Mouse (Mus musculus): ENCODE measurements around the gene Pik3ap1. TPM values are rescaled to one million over a fixed set of nuclear protein-coding genes. Genes with fewer than 3 reads are reported as not detected.

Gene Pik3ap1
- polyA plus RNA-seq, 1 experiment: not detected

- no peaks in the 10 kb centered on the region for H3K79me2 ChIP-seq (ENCODE audit: control insufficient read depth, insufficient read depth)
- H3K36me3 ChIP-seq (ENCODE audit: control insufficient read depth, insufficient read depth): no peaks in the 10 kb centered on the region
- no peak overlapping the region for H3K4me2 ChIP-seq (ENCODE audit: low read depth)
- no peak overlapping the region for H3ac ChIP-seq (ENCODE audit: control insufficient read depth, insufficient read length)
- no peak overlapping the region for H3K4me3 ChIP-seq
- TF ChIP-seq MYOG (IDR thresholded peaks at IDR 0.05; ENCODE audit: control insufficient read depth in 1 of 3, insufficient read depth in 1 of 3, insufficient read length in 2 of 3, low read depth in 2 of 3) (no peak), SRF (IDR thresholded peaks at IDR 0.05; ENCODE audit: control insufficient read depth, insufficient read length, low read depth) (no peak), POLR2AphosphoS2 (IDR thresholded peaks at IDR 0.05; ENCODE audit: insufficient read length, low read depth) (no peak), POLR2A (IDR thresholded peaks at IDR 0.05; ENCODE audit: insufficient read length, low read depth) (no peak), REST (IDR thresholded peaks at IDR 0.05; ENCODE audit: insufficient read depth, insufficient read length) (no peak), TCF3 (IDR thresholded peaks at IDR 0.05; ENCODE audit: insufficient read length, low read depth) (no peak), MAX (IDR thresholded peaks at IDR 0.05; ENCODE audit: low read depth) (no peak), E2F4 (IDR thresholded peaks at IDR 0.05; ENCODE audit: insufficient read depth) (no peak), USF1 (IDR thresholded peaks at IDR 0.05; ENCODE audit: low read depth) (no peak), TCF12 (IDR thresholded peaks at IDR 0.05; ENCODE audit: insufficient read depth, poor library complexity, severe bottlenecking) (no peak), CEBPB (IDR thresholded peaks at IDR 0.05; ENCODE audit: insufficient read depth, poor library complexity, severe bottlenecking) (no peak), MYOD1 (IDR thresholded peaks at IDR 0.05; ENCODE audit: control insufficient read depth in 1 of 3, insufficient read length in 2 of 3, low read depth in 2 of 3) (no peak)
- H3K27me3 ChIP-seq (ENCODE audit: control insufficient read depth, insufficient read depth, insufficient read length): peaks cover 9% of the 10 kb centered on the region
Measured at GRCm38 (mm10) chr19:41387262-41387661, 2.4 kb upstream of the Pik3ap1 start.

- TF ChIP-seq MYOD1 (IDR thresholded peaks at IDR 0.05; ENCODE audit: control insufficient read depth in 1 of 3, insufficient read length in 2 of 3, low read depth in 2 of 3) (no peak), CEBPB (IDR thresholded peaks at IDR 0.05; ENCODE audit: insufficient read depth, poor library complexity, severe bottlenecking) (no peak), MYOG (IDR thresholded peaks at IDR 0.05; ENCODE audit: control insufficient read depth in 1 of 3, insufficient read depth in 1 of 3, insufficient read length in 2 of 3, low read depth in 2 of 3) (no peak), POLR2A (IDR thresholded peaks at IDR 0.05; ENCODE audit: insufficient read length, low read depth) (no peak), MAX (IDR thresholded peaks at IDR 0.05; ENCODE audit: low read depth) (no peak), TCF12 (IDR thresholded peaks at IDR 0.05; ENCODE audit: insufficient read depth, poor library complexity, severe bottlenecking) (no peak), POLR2AphosphoS2 (IDR thresholded peaks at IDR 0.05; ENCODE audit: insufficient read length, low read depth) (no peak), USF1 (IDR thresholded peaks at IDR 0.05; ENCODE audit: low read depth) (no peak), SRF (IDR thresholded peaks at IDR 0.05; ENCODE audit: control insufficient read depth, insufficient read length, low read depth) (no peak), TCF3 (IDR thresholded peaks at IDR 0.05; ENCODE audit: insufficient read length, low read depth) (no peak), E2F4 (IDR thresholded peaks at IDR 0.05; ENCODE audit: insufficient read depth) (no peak), REST (IDR thresholded peaks at IDR 0.05; ENCODE audit: insufficient read depth, insufficient read length) (no peak)
- Histone ChIP-seq H3K36me3 (ENCODE audit: control insufficient read depth, insufficient read depth) (no peaks in the 10 kb centered on the region), H3K4me3 (no peak overlapping the region), H3K4me2 (ENCODE audit: low read depth) (no peak overlapping the region), H3ac (ENCODE audit: control insufficient read depth, insufficient read length) (no peak overlapping the region), H3K27me3 (ENCODE audit: control insufficient read depth, insufficient read depth, insufficient read length) (peaks cover 9% of the 10 kb centered on the region), H3K79me2 (ENCODE audit: control insufficient read depth, insufficient read depth) (no peaks in the 10 kb centered on the region)
Measured at GRCm38 (mm10) chr19:41384406-41384851, 473 bp downstream of the Pik3ap1 start.

GRCm38 (mm10) chr19:41382391-41382978 is 2.4 kb downstream of the Pik3ap1 start:
- H3K4me2 ChIP-seq (ENCODE audit: low read depth): no peak overlapping the region
- H3K4me3 ChIP-seq: no peak overlapping the region
- no peak for TF ChIP-seq POLR2A (IDR thresholded peaks at IDR 0.05; ENCODE audit: insufficient read length, low read depth)
- no peak for TF ChIP-seq MYOD1 (IDR thresholded peaks at IDR 0.05; ENCODE audit: control insufficient read depth in 1 of 3, insufficient read length in 2 of 3, low read depth in 2 of 3)
- TF ChIP-seq REST (IDR thresholded peaks at IDR 0.05; ENCODE audit: insufficient read depth, insufficient read length): no peak
- TF ChIP-seq MYOG (IDR thresholded peaks at IDR 0.05; ENCODE audit: control insufficient read depth in 1 of 3, insufficient read depth in 1 of 3, insufficient read length in 2 of 3, low read depth in 2 of 3): no peak
- no peak for TF ChIP-seq POLR2AphosphoS2 (IDR thresholded peaks at IDR 0.05; ENCODE audit: insufficient read length, low read depth)
- TF ChIP-seq CEBPB (IDR thresholded peaks at IDR 0.05; ENCODE audit: insufficient read depth, poor library complexity, severe bottlenecking): no peak
- no peak overlapping the region for H3ac ChIP-seq (ENCODE audit: control insufficient read depth, insufficient read length)
- H3K27me3 ChIP-seq (ENCODE audit: control insufficient read depth, insufficient read depth, insufficient read length): peaks cover 9% of the 10 kb centered on the region
- H3K36me3 ChIP-seq (ENCODE audit: control insufficient read depth, insufficient read depth): no peaks in the 10 kb centered on the region
- H3K79me2 ChIP-seq (ENCODE audit: control insufficient read depth, insufficient read depth): no peaks in the 10 kb centered on the region

GRCm38 (mm10) chr19:41381581-41382239 is 3.2 kb downstream of the Pik3ap1 start:
- Histone ChIP-seq H3K36me3 (ENCODE audit: control insufficient read depth, insufficient read depth) (no peaks in the 10 kb centered on the region), H3K4me2 (ENCODE audit: low read depth) (no peak overlapping the region), H3K79me2 (ENCODE audit: control insufficient read depth, insufficient read depth) (no peaks in the 10 kb centered on the region), H3K4me3 (no peak overlapping the region), H3K27me3 (ENCODE audit: control insufficient read depth, insufficient read depth, insufficient read length) (peaks cover 13% of the 10 kb centered on the region), H3ac (ENCODE audit: control insufficient read depth, insufficient read length) (no peak overlapping the region)
- TF ChIP-seq E2F4 (IDR thresholded peaks at IDR 0.05; ENCODE audit: insufficient read depth): no peak
- TF ChIP-seq CEBPB (IDR thresholded peaks at IDR 0.05; ENCODE audit: insufficient read depth, poor library complexity, severe bottlenecking): no peak
- TF ChIP-seq TCF12 (IDR thresholded peaks at IDR 0.05; ENCODE audit: insufficient read depth, poor library complexity, severe bottlenecking): no peak
- TF ChIP-seq POLR2AphosphoS2 (IDR thresholded peaks at IDR 0.05; ENCODE audit: insufficient read length, low read depth): no peak
- no peak for TF ChIP-seq USF1 (IDR thresholded peaks at IDR 0.05; ENCODE audit: low read depth)
